Mouse (Mus musculus) kidney, postnatal 0 days (tissue): ENCODE measurements at regions not wholly inside any gene's neighbourhood (a gene's known extent, or its start where the extent isn't known, plus 50 kb on each side); places are given as distances from the start of the nearest gene placed in this dataset.

ENCODE experiments used
- ATAC-seq: fragments of 200-750 bp; cut with Nextera tagmentation; replicated peaks from 2 replicates; pipeline ENCODE4 v1.8.0; 2017; ENCODE audit warnings: low read depth, moderate number of reproducible peaks, moderate TSS enrichment, moderate library complexity; ENCODE audit not compliant: low FRiP score
- DNase-seq: peaks from one replicate; pipeline ENCODE4 v3.0.0-alpha.2; 2016; ENCODE audit warnings: low spot score
- H3K27ac ChIP-seq: fragments of 300-500 bp; sonication (generic); 2 replicates; pipeline ENCODE4 v1.5.1; 2014; ENCODE audit warnings: mild to moderate bottlenecking
- H3K27me3 ChIP-seq: fragments of 300-500 bp; sonication (generic); 2 replicates; pipeline ENCODE4 v1.6.1; 2014; ENCODE audit warnings: low read length, mixed read lengths; ENCODE audit not compliant: insufficient read depth
- H3K36me3 ChIP-seq: fragments of 300-500 bp; sonication (generic); 2 replicates; pipeline ENCODE4 v1.6.1; 2014; ENCODE audit warnings: low read length, mixed read lengths; ENCODE audit not compliant: insufficient read depth
- H3K4me1 ChIP-seq: fragments of 300-500 bp; sonication (generic); replicated peaks from 2 replicates; pipeline ENCODE4 v1.6.1; 2014; ENCODE audit warnings: antibody characterized with exemption, low read length, mixed read lengths; ENCODE audit not compliant: insufficient read depth
- H3K4me2 ChIP-seq: fragments of 300-500 bp; sonication (generic); 2 replicates; pipeline ENCODE4 v1.6.1; 2014; ENCODE audit warnings: mild to moderate bottlenecking, low read length, moderate library complexity, mixed read lengths
- H3K4me3 ChIP-seq: fragments of 300-500 bp; sonication (generic); replicated peaks from 2 replicates; pipeline ENCODE4 v1.5.1; 2014; ENCODE audit warnings: low read depth, low read length
- H3K9ac ChIP-seq: fragments of 300-500 bp; sonication (generic); 2 replicates; pipeline ENCODE4 v1.6.1; 2014; ENCODE audit warnings: low read depth, low read length
- H3K9me3 ChIP-seq: fragments of 300-500 bp; sonication (generic); replicated peaks from 2 replicates; pipeline ENCODE4 v1.6.1; 2016; ENCODE audit warnings: low read length, inconsistent platforms, mixed read lengths
- CTCF ChIP-seq: IDR thresholded peaks from 2 replicates; pipeline ENCODE4 v1.5.1; 2016; ENCODE audit warnings: antibody characterized with exemption, low read depth, mild to moderate bottlenecking, moderate library complexity
- WGBS: fragments of 180-500 bp; shearing (Covaris S2); extraction: QIAGEN DNeasy Blood & Tissue Kit; methylation state at CpG from one replicate; pipeline ENCODE4 v1.1.7; 2014; 5-methylcytosine and 5-hydroxymethylcytosine counted together

DNA sequence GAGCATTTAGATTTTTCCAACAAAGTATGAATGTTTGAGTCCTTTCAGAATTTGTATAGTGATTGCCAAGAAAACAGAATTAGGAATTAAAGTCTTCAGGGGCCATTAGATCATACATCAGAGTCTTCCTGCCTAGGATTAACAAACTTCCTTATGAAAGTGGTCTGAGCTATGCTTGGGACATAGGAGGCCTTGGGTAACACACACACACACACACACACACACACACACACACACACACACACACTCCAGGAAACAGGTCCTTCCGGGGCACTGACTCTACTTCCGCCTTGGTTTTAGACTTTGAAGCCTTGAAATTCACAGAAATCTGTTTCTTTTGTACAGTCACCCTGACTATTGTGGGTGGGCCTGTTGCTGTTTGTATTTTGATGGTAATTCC lies 80.0 kb upstream of the Ddhd1 start:
- 84% methylated on average over 2 of the region's 2 CpGs for WGBS
- no peak for TF ChIP-seq CTCF
- no peaks in the 10 kb centered on the region for H3K27me3 ChIP-seq
- H3K36me3 ChIP-seq: no peaks in the 10 kb centered on the region
- H3K4me3 ChIP-seq: no peak overlapping the region
- H3K9me3 ChIP-seq: no peaks in the 10 kb centered on the region
- H3K4me1 ChIP-seq: no peaks in the 10 kb centered on the region
- no peak overlapping the region for H3K27ac ChIP-seq
- no peak overlapping the region for H3K4me2 ChIP-seq
- ATAC-seq: no peak
- DNase-seq: no peak
- H3K9ac ChIP-seq: no peak overlapping the region

- H3K4me3 ChIP-seq: no peak overlapping the region
- H3K36me3 ChIP-seq: no peaks in the 10 kb centered on the region
- H3K9me3 ChIP-seq: no peaks in the 10 kb centered on the region
- TF ChIP-seq CTCF: no peak
- no peak overlapping the region for H3K27ac ChIP-seq
- no peak overlapping the region for H3K4me2 ChIP-seq
- DNase-seq: peak; percentile 81
- no peaks in the 10 kb centered on the region for H3K4me1 ChIP-seq
- ATAC-seq: peak; percentile 46; the same call in 1 of the 2 replicates
- no peaks in the 10 kb centered on the region for H3K27me3 ChIP-seq
- H3K9ac ChIP-seq: no peak overlapping the region
These were observed 81.7 kb upstream of the Ddhd1 start for GRCm38 (mm10) chr14:45739638-45740037.

DNA sequence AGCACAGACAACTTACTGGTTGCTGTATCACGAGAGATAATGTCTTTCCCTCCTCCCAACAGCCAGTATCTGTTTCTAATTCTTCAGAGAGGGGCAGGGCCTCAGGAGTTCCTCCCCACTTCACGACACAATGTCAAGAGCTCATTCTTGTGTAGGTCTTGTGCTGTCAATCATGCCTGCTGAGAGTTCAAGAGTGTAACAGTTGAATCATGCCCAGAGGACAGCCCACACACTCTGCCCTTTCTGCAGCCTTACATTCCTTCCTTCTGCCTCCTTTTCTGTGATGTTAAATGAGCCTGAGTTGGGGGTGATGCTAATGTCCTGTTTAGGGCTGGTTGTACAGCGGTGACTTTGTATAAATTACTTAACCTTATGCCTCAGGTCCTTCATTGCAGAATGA lies 82.7 kb upstream of the Ddhd1 start:
- no peak for ATAC-seq
- no peaks in the 10 kb centered on the region for H3K27me3 ChIP-seq
- no peak for TF ChIP-seq CTCF
- no peaks in the 10 kb centered on the region for H3K9me3 ChIP-seq
- 31% methylated on average over 3 of the region's 3 CpGs for WGBS
- H3K4me1 ChIP-seq: no peaks in the 10 kb centered on the region
- DNase-seq: peak; percentile 14
- H3K36me3 ChIP-seq: no peaks in the 10 kb centered on the region
- no peak overlapping the region for H3K4me3 ChIP-seq
- H3K9ac ChIP-seq: no peak overlapping the region
- no peak overlapping the region for H3K27ac ChIP-seq
- H3K4me2 ChIP-seq: no peak overlapping the region

GRCm38 (mm10) chr14:45746176-45746575 lies 88.2 kb upstream of the Ddhd1 start:
- DNase-seq (no peak), ATAC-seq (no peak)
- H3K27ac ChIP-seq: no peak overlapping the region
- no peaks in the 10 kb centered on the region for H3K27me3 ChIP-seq
- 74% methylated on average over 5 of the region's 5 CpGs for WGBS
- no peak for TF ChIP-seq CTCF
- no peak overlapping the region for H3K9ac ChIP-seq
- H3K4me2 ChIP-seq: no peak overlapping the region
- no peaks in the 10 kb centered on the region for H3K4me1 ChIP-seq
- no peaks in the 10 kb centered on the region for H3K36me3 ChIP-seq
- no peaks in the 10 kb centered on the region for H3K9me3 ChIP-seq
- no peak overlapping the region for H3K4me3 ChIP-seq

GRCm38 (mm10) chr14:45757376-45757775 lies 99.4 kb upstream of the Ddhd1 start:
- WGBS: 20% methylated on average over 1 of the region's 1 CpGs
- no peak for ATAC-seq
- no peak for TF ChIP-seq CTCF

DNA sequence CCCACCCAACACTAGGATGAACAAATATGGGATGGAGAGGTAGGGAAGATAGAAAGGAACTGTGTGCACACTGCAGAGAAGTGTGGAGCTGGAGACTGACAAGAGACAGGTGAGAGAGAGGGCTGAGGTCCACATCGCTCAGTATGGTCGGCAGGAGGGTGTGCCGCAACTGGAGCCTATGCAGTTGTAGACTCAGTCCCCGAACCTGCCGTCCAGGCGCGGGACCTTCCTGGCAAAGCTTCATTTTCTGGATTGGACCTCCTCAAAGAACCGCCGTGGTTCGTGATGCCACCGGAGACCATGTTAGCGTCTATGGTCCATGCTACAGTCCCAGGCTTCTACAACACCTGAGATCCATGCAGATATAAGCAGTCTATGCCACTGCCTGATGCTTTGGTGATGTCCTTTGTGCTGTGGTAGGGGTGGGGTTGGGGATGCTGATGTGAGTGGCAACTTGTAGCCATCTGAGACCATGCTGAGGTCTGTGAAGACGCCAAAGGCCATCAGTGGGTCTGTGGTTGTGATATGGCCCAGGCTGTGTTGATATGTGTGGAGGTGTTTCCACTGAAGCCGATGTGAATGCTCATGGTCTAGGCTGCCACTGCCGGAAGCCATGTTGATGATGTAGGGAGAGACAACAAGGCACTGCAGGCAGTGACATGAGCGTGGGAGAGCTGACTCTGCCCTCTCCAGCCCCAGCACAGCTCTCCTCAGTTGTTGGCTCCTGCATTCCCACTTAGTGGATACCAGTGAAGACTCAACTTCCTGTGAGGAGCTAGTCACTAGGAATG lies 103.1 kb upstream of the Ddhd1 start:
- H3K4me3 ChIP-seq: no peak overlapping the region
- ATAC-seq (no peak), DNase-seq (no peak)
- H3K27ac ChIP-seq: no peak overlapping the region
- no peaks in the 10 kb centered on the region for H3K4me1 ChIP-seq
- 93% methylated on average over 16 of the region's 16 CpGs for WGBS
- H3K27me3 ChIP-seq: no peaks in the 10 kb centered on the region
- no peaks in the 10 kb centered on the region for H3K9me3 ChIP-seq
- TF ChIP-seq CTCF: no peak
- no peaks in the 10 kb centered on the region for H3K36me3 ChIP-seq
- H3K9ac ChIP-seq: no peak overlapping the region
- H3K4me2 ChIP-seq: no peak overlapping the region

More at GRCm38 (mm10) chr14:45757376-45757775, 99.4 kb upstream of the Ddhd1 start:
- no peaks in the 10 kb centered on the region for H3K36me3 ChIP-seq
- H3K27ac ChIP-seq: no peak overlapping the region
- H3K9ac ChIP-seq: no peak overlapping the region
- H3K4me2 ChIP-seq: no peak overlapping the region
- H3K27me3 ChIP-seq: no peaks in the 10 kb centered on the region
- no peak for DNase-seq
- H3K4me1 ChIP-seq: no peaks in the 10 kb centered on the region
- H3K4me3 ChIP-seq: no peak overlapping the region
- no peaks in the 10 kb centered on the region for H3K9me3 ChIP-seq

DNA sequence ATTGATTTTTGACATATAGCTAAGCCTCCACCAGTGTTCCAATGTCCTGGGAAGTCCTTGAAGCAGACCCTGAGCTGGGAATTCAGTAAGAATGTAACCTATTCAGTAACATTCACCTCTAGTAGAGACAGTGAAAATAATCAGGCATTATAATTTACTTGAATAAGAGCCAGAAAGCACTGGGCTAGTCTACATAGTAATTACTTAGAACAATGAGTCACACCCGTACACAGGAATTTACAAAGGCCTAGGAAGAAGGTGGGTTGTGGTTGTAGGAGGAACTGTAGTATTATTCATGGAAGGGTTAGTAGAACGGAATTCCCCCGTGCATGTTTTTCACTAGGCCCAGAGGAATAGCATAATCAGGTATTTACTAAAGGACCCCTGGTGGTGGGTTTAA lies 106.3 kb upstream of the Ddhd1 start:
- H3K27me3 ChIP-seq: no peaks in the 10 kb centered on the region
- H3K4me1 ChIP-seq: no peaks in the 10 kb centered on the region
- DNase-seq (no peak), ATAC-seq (no peak)
- TF ChIP-seq CTCF: no peak
- H3K9ac ChIP-seq: no peak overlapping the region
- no peak overlapping the region for H3K4me3 ChIP-seq
- no peak overlapping the region for H3K4me2 ChIP-seq
- H3K36me3 ChIP-seq: no peaks in the 10 kb centered on the region
- WGBS: 52% methylated on average over 3 of the region's 3 CpGs
- no peaks in the 10 kb centered on the region for H3K9me3 ChIP-seq
- H3K27ac ChIP-seq: no peak overlapping the region
